Mouse (Mus musculus) liver, embryonic 11.5 days (tissue): ENCODE measurements around the gene Ppt2. TPM values are rescaled to one million over a fixed set of nuclear protein-coding genes. Genes with fewer than 3 reads are reported as not detected.

ENCODE experiments used
- ATAC-seq: fragments of 200-750 bp; cut with Nextera tagmentation; replicated peaks from 2 replicates; pipeline ENCODE4 v1.8.0; 2017; ENCODE audit warnings: moderate number of reproducible peaks, mild to moderate bottlenecking, moderate TSS enrichment, moderate library complexity; ENCODE audit not compliant: low FRiP score
- DNase-seq: peaks from one replicate; pipeline ENCODE4 v3.0.0-alpha.2; 2017; ENCODE audit warnings: low spot score
- H3K27ac ChIP-seq: fragments of 300-500 bp; sonication (generic); 2 replicates; pipeline ENCODE4 v1.5.1; 2014; ENCODE audit warnings: mild to moderate bottlenecking, low read depth, low read length, control low read depth
- H3K27me3 ChIP-seq: fragments of 300-500 bp; sonication (generic); replicated peaks from 2 replicates; pipeline ENCODE4 v1.6.1; 2014; ENCODE audit warnings: low read length, mixed read lengths; ENCODE audit not compliant: control insufficient read depth, insufficient read depth
- H3K36me3 ChIP-seq: fragments of 300-500 bp; sonication (generic); 2 replicates; pipeline ENCODE4 v1.6.1; 2014; ENCODE audit warnings: mild to moderate bottlenecking, low read length, moderate library complexity, mixed read lengths; ENCODE audit not compliant: control insufficient read depth, insufficient read depth
- H3K4me1 ChIP-seq: fragments of 300-500 bp; sonication (generic); replicated peaks from 2 replicates; pipeline ENCODE4 v1.6.1; 2014; ENCODE audit warnings: low read length, mixed read lengths; ENCODE audit not compliant: control insufficient read depth, insufficient read depth
- H3K4me2 ChIP-seq: fragments of 300-500 bp; sonication (generic); 2 replicates; pipeline ENCODE4 v1.6.1; 2014; ENCODE audit warnings: mild to moderate bottlenecking, control low read depth, moderate library complexity
- H3K4me3 ChIP-seq: fragments of 300-500 bp; sonication (generic); 2 replicates; pipeline ENCODE4 v1.5.1; 2014; ENCODE audit warnings: low read depth, low read length, control low read depth
- H3K9ac ChIP-seq: fragments of 300-500 bp; sonication (generic); 2 replicates; pipeline ENCODE4 v1.6.1; 2014; ENCODE audit warnings: low read depth, low read length, control low read depth
- H3K9me3 ChIP-seq: fragments of 300-500 bp; sonication (generic); 2 replicates; pipeline ENCODE4 v1.6.1; 2016; ENCODE audit warnings: low read length, inconsistent platforms, mixed read lengths; ENCODE audit not compliant: control insufficient read depth
- WGBS: fragments of 180-500 bp; shearing (Covaris S2); extraction: QIAGEN DNeasy Blood & Tissue Kit; methylation state at CpG from one replicate; pipeline ENCODE4 v1.1.7; 2014; 5-methylcytosine and 5-hydroxymethylcytosine counted together
- polyA plus RNA-seq: library from polyadenylated mRNA; unstranded; fragments of >200 nt; fragmentation: Nextera tagmentation; extraction: Ambion mirVana; gene quantifications from 2 replicates; pipeline ENCODE4 v1.2.1, GENCODE M21; 2014

Ppt2 gene
- polyA plus RNA-seq, 1 experiment from 2014 or later = 23.1 TPM

- peak overlapping the region; percentile 79 for H3K9ac ChIP-seq
- peaks cover 41% of the 10 kb centered on the region for H3K27me3 ChIP-seq
- peaks cover 34% of the 10 kb centered on the region for H3K4me1 ChIP-seq
- WGBS = under 1% methylated on average over 43 of the region's 45 CpGs
- peak; percentile 76 for ATAC-seq
- peak overlapping the region; percentile 94 for H3K4me2 ChIP-seq
- peaks cover 6% of the 10 kb centered on the region for H3K36me3 ChIP-seq
- no peaks in the 10 kb centered on the region for H3K9me3 ChIP-seq
- peak; percentile 88 for DNase-seq
- H3K4me3 ChIP-seq = peak overlapping the region; percentile 80
- H3K27ac ChIP-seq = peak overlapping the region; percentile 67
These were observed 992 bp downstream of the Ppt2 start for GRCm38 (mm10) chr17:34627093-34627942.

GRCm38 (mm10) chr17:34626773-34627092, 1.6 kb downstream of the Ppt2 start:
- Histone ChIP-seq H3K27me3 (peaks cover 35% of the 10 kb centered on the region), H3K9ac (peak overlapping the region; percentile 79), H3K4me1 (peaks cover 30% of the 10 kb centered on the region), H3K4me2 (peak overlapping the region; percentile 94), H3K9me3 (no peaks in the 10 kb centered on the region), H3K27ac (peak overlapping the region; percentile 67), H3K36me3 (peaks cover 11% of the 10 kb centered on the region), H3K4me3 (peak overlapping the region; percentile 80)
- peak; percentile 63 for DNase-seq
- under 1% methylated on average over 18 of the region's 18 CpGs for WGBS
- ATAC-seq = peak; percentile 40; the same call in 1 of the 2 replicates

GRCm38 (mm10) chr17:34626062-34626772, 2.1 kb downstream of the Ppt2 start:
- Histone ChIP-seq H3K27ac (peak overlapping the region; percentile 67), H3K4me1 (peaks cover 27% of the 10 kb centered on the region), H3K9me3 (no peaks in the 10 kb centered on the region), H3K9ac (peak overlapping the region; percentile 79), H3K4me3 (peak overlapping the region; percentile 80), H3K4me2 (peak overlapping the region; percentile 94), H3K27me3 (peaks cover 30% of the 10 kb centered on the region), H3K36me3 (peaks cover 12% of the 10 kb centered on the region)
- ATAC-seq = peak; percentile 0; the same call in 1 of the 2 replicates
- DNase-seq = no peak
- WGBS = 54% methylated on average over 16 of the region's 16 CpGs

- H3K36me3 ChIP-seq = peaks cover 12% of the 10 kb centered on the region
These were observed 3.3 kb downstream of the Ppt2 start for GRCm38 (mm10) chr17:34624981-34625380.

GRCm38 (mm10) chr17:34623161-34623560, 5.1 kb downstream of the Ppt2 start:
- 86% methylated on average over 9 of the region's 9 CpGs for WGBS
- ATAC-seq = no peak
- Histone ChIP-seq H3K27me3 (no peaks in the 10 kb centered on the region; the same call in 1 of the 2 replicates), H3K27ac (no peak overlapping the region), H3K4me2 (no peak overlapping the region), H3K9me3 (no peaks in the 10 kb centered on the region), H3K4me3 (no peak overlapping the region), H3K4me1 (peaks cover 7% of the 10 kb centered on the region), H3K36me3 (peaks cover 12% of the 10 kb centered on the region), H3K9ac (no peak overlapping the region)
- no peak for DNase-seq

More at GRCm38 (mm10) chr17:34624981-34625380, 3.3 kb downstream of the Ppt2 start:
- H3K4me1 ChIP-seq = peaks cover 14% of the 10 kb centered on the region
- H3K4me3 ChIP-seq = no peak overlapping the region
- H3K4me2 ChIP-seq = no peak overlapping the region
- ATAC-seq (no peak), DNase-seq (no peak)
- H3K9ac ChIP-seq = no peak overlapping the region
- no peak overlapping the region for H3K27ac ChIP-seq
- 91% methylated on average over 3 of the region's 3 CpGs for WGBS
- peaks cover 18% of the 10 kb centered on the region for H3K27me3 ChIP-seq
- no peaks in the 10 kb centered on the region for H3K9me3 ChIP-seq

- peaks cover under 1% of the 10 kb centered on the region; the same call in 1 of the 2 replicates for H3K4me1 ChIP-seq
- no peak overlapping the region for H3K4me3 ChIP-seq
- 82% methylated on average over 8 of the region's 8 CpGs for WGBS
- no peak overlapping the region for H3K9ac ChIP-seq
- H3K36me3 ChIP-seq = peaks cover 12% of the 10 kb centered on the region
- no peak for ATAC-seq
- no peak overlapping the region for H3K27ac ChIP-seq
- no peaks in the 10 kb centered on the region for H3K27me3 ChIP-seq
- DNase-seq = no peak
- no peaks in the 10 kb centered on the region for H3K9me3 ChIP-seq
- no peak overlapping the region for H3K4me2 ChIP-seq
These were observed 7.3 kb downstream of the Ppt2 start for GRCm38 (mm10) chr17:34621006-34621405.

GRCm38 (mm10) chr17:34618999-34619398, 9.3 kb downstream of the Ppt2 start:
- no peak overlapping the region for H3K9ac ChIP-seq
- 12% methylated on average over 6 of the region's 6 CpGs for WGBS
- H3K4me1 ChIP-seq = no peaks in the 10 kb centered on the region
- DNase-seq = peak; percentile 74
- no peaks in the 10 kb centered on the region for H3K27me3 ChIP-seq
- no peak overlapping the region for H3K4me3 ChIP-seq
- H3K27ac ChIP-seq = no peak overlapping the region
- no peaks in the 10 kb centered on the region for H3K9me3 ChIP-seq
- peaks cover 11% of the 10 kb centered on the region for H3K36me3 ChIP-seq
- peak; percentile 65 for ATAC-seq
- no peak overlapping the region for H3K4me2 ChIP-seq

- Histone ChIP-seq H3K27ac (no peak within 1 kb of the TSS; the same call in 1 of the 2 replicates), H3K36me3 (peaks cover 18% of the 10 kb centered on the region), H3K9ac (no peak within 1 kb of the TSS), H3K4me3 (no peak within 1 kb of the TSS), H3K4me2 (no peak within 1 kb of the TSS), H3K9me3 (no peaks in the 10 kb centered on the region), H3K4me1 (peaks cover 9% of the 10 kb centered on the region), H3K27me3 (no peaks in the 10 kb centered on the region)
- 77% methylated on average over 6 of the region's 6 CpGs for WGBS
- DNase-seq (no peak), ATAC-seq (no peak)
These were observed 12.4 kb downstream of the Ppt2 start, which contains the start of gene Egfl8 for GRCm38 (mm10) chr17:34615871-34616270. Egfl8 (minus strand) TSS chr17:34615971.
